Mouse (Mus musculus): ENCODE measurements around the gene Gm45140.
"Not testable (repeated sequence)": the region's sequence is repeated elsewhere in the genome, so short reads cannot be mapped to it uniquely, and the experiment has no call there.

Gene Gm45140

DNA sequence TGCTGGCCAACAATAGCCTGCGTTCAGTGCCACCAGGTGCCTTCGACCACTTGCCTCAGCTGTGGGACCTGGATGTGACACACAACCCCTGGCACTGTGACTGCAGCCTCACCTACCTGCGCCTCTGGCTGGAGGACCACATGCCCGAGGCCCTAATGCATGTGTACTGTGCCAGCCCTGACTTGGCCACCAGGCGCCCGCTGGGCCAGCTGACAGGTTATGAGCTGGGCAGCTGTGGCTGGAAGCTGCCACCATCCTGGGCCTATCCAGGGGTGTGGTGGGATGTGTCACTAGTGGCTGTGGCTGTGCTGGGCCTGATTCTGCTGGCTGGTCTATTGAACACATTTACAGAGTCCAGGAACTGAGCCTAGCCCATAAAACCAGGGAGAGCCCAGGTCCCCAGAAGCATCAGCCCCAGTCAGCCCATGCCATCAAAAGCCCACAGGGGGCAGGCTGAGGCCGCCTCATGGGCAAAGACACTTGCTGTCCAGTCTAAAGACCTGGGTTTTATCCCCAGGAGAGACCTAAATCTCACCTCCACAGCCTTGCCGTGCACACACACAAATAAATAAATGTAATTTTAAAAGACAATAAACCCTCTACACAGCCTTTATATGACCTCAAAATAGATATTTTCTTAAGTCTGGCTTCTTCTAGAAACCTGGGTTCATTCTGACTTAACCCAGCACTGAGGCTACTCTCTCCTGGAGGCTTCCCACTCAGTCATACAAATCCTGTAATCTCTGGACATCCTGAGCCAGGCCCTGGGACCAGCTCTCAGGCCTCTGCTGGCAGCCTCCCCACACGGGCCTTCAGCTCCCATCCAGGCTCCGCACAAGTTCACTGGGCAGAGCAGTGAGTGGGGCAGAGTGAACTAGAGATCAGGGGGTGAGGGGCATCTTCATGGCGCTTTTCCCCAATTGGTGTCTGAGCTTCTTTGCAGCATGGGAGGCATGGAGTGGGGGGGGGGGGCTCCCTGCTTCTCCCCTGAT is 56.1 kb downstream of the Gm45140 start:
- ATAC-seq (ENCODE audit: insufficient number of reproducible peaks, low FRiP score, low TSS enrichment), result no peak

DNA sequence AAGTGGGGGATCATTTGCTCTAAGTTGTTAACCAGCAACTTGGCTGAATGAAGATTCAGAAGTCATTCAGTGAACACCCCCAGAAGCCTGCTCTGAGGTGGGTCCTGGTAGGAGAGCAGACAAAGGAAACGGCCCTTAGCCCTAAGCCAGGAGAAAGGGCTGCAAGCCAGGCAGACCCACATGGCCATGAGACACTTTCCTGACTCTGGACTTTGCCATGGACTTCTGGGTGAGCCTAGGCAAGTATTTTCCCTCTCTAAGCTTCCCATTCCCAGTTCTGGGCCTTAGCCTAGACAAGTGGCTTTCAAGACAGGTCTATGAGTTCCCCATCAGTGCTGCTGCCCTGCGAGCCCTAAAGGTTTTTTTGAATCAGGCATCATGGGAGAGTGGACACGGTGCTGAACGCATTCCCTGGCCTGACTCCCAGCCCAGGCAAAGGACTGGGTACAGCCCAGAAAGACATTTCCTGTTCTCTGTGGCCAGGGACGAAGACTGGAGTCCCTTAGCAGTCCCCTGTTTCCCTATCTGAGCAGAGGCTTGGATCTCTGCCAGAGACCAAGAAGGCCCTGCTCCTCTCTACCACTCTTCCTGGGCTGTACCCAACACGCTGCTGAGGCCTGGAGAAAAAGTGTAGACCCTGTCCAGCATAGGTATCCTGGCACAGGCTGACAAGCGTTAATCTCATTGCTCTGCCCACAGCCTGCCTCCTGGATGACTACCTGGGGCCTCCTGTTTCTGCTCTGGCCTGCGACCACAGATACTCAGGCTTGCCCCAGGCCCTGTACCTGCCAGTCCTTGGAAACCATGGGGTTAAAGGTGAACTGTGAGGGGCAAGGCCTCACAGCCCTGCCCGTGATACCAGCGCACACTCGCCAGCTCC is 57.1 kb downstream of the Gm45140 start:
- ATAC-seq (ENCODE audit: insufficient number of reproducible peaks, low FRiP score, low TSS enrichment), result no peak

DNA sequence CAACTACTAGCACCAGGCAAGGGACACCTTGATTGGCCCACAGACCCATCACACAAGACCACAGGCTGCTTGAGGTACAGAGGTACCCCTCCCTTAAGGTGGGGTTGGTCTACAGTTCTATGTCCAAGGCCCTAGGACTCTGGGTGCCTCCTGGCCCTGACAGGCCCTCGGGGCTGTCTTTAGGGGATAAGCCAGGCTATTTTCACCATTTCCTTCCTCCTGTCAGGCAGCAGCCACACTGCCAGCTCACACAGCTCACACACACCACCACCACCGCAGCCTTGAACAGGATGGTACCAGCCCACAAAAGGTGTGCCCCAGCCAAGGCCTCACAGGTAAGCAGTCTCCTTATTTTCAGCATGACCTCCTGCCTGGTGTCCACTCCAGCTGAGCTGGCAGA is 57.8 kb downstream of the Gm45140 start, which contains the start of gene Gp9:
Gene Gp9, plus strand, starts transcription at position 231 of the 400 bp plus-strand sequence.
- ATAC-seq (ENCODE audit: insufficient number of reproducible peaks, low FRiP score, low TSS enrichment), result no peak

DNA sequence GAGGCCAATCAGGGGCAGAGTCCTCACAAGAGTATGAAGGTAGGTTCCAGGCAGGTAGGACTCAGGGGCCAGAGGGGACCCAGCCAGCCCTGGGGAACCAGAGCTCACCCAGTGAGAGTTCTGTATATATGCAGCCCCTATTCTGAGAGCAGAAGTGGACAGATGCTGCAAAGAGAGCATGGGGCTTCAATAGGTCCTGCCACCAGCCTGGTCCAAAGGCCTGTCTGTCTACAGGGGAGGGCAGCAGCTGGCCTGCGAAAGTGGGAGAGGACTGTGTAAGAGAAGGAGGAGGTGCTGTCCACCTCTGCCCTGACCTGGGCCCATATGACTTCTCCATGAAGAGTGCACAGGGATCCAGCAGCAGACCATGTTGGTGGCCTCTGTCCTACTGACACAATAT is 58.9 kb downstream of the Gm45140 start:
- ATAC-seq (ENCODE audit: insufficient number of reproducible peaks, low FRiP score, low TSS enrichment), result no peak

DNA sequence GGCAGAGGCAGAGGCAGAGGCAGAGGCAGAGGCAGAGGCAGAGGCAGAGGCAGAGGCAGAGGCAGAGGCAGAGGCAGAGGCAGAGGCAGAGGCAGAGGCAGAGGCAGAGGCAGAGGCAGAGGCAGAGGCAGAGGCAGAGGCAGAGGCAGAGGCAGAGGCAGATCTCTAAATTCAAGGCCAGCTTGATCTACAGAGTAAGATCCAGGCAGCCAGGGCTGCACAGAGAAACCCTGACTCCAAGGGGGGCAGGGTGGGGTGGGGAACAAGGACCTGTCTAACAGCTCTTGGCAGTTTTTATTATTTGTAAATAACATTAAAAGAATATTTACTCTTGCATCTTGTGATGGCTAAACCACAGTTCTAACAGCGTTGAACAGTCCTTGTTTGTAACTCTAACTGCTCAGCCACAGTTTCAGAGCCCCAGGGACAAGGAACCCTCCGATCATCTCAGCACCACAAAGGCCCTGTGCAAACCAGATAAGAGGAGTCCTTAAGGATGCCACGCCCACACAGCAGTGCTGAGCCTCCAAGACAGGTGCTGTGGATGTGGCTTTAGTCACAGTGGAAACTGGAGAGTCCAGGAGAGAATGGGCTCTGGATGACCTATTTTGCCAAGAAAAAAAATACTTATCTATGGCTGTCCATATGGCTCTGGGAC is 59.9 kb downstream of the Gm45140 start:
- no peak for ATAC-seq (ENCODE audit: insufficient number of reproducible peaks, low FRiP score, low TSS enrichment)

DNA sequence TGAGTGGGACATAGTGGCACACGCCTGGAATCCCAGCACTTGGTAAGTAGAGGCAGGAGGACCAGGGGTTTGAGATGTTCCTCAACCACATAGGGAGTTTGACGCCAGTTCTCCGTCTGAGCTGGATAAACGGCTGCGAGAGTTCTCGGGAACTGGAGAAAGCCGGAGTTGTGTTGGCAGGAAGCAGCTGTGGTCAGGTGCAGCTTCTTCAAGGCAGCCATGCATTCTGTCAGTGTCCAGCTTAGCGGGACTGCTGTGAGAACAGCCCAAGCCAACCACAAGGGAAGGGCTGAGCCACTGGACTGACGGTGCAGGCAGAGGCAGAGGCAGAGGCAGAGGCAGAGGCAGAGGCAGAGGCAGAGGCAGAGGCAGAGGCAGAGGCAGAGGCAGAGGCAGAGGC is 60.7 kb downstream of the Gm45140 start:
- no peak for ATAC-seq (ENCODE audit: insufficient number of reproducible peaks, low FRiP score, low TSS enrichment)

DNA sequence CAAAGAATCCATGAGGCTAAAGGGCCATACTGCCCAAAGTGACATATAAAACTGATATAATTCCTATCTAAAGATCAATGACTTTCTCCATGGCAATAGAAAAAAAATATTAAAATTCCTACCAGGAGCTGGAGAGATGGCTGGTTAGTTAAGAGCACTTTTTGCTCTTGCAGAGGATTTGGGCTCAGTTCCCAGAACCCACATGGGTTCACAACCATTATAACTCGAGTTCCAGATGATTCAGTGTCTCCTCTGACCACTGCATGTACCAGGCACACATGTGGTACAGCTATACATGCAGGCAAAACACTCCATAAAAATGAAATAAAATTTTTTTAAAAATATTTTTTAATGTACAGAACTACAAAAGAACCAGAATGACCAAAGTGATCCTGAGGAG is 61.1 kb downstream of the Gm45140 start:
- no peak for ATAC-seq (ENCODE audit: insufficient number of reproducible peaks, low FRiP score, low TSS enrichment)

DNA sequence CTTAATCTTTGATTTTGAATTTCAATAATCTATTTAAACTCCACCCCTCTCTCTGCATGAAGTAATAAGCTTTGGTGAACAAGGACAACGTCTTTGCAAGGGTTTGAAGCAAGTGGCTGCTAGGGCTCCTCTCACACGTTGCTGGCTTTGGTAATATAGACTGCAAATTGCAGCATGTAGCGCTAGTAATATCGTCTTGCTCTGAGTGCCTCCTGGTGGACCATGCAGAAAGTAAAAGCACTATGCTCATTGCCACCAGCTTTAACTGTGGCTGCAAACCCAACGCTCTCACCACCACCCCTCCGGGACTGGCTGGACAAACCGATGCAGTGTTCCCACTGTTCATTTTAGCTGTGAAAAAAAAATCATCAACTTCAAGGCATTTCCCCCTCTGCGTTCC is 65.0 kb downstream of the Gm45140 start:
- ATAC-seq (ENCODE audit: insufficient number of reproducible peaks, low FRiP score, low TSS enrichment), result no peak

DNA sequence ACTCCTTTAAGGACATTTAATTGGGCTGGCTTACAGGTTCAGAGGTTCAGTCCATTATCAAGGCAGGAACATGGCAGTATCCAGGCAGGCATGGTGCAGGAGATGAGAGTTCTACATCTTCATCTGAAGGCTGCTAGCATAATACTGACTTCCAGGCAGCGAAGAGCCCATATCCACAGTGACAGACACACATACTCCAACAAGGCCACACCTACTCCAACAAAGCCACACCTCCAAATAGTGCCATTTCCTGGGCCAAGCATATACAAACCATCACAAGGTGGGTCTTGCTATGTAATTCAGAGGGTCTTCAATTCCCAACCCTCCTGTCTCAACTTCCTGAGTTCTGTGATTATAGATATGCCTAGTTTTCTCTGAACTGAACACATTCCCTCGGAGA is 71.3 kb downstream of the Gm45140 start:
- not testable (repeated sequence) for ATAC-seq (ENCODE audit: insufficient number of reproducible peaks, low FRiP score, low TSS enrichment)

DNA sequence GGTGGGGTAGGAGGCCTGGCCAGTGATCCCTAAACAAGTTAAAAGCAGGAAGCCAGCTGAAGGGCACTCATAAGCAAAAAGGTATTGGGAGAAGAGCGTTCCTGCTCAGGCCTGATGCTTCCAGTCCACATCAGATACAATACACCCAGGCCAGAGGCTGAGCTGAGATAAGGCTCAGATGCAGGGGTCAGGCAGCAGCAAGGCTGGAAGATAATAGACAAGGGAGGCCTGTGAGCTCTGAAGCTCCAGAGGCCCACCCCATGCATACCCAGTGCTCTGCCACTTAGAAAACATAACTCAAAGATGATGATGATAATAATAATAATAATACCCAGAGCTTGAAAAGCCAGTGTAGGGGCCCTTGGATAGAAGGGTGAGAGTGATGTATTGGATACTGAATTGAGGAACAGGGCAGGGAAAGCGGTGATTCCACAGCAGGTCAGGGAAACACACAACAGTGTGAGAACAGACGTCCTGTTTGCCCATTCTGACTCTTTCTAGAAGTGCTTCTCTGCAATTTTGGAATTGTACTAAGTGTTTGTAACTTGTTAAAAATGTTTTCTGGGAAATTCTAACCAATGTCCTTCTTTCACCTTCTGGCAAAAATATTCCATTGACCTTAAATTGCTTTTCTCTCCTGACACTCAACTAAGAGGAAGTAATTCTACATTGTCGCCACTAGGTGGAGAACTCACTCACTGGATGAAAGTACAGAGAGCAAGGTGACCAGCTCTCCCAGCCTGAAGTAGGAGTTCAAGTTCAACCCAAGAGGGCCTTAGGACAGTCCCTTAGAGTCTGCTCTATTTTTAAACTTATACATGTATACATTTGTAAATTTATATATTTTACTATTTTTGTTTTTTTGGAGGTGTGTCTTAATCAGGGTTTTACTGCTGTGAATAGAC is 72.0 kb downstream of the Gm45140 start:
- ATAC-seq (ENCODE audit: insufficient number of reproducible peaks, low FRiP score, low TSS enrichment), result peak; percentile 58; the same call in 1 of the 2 replicates

DNA sequence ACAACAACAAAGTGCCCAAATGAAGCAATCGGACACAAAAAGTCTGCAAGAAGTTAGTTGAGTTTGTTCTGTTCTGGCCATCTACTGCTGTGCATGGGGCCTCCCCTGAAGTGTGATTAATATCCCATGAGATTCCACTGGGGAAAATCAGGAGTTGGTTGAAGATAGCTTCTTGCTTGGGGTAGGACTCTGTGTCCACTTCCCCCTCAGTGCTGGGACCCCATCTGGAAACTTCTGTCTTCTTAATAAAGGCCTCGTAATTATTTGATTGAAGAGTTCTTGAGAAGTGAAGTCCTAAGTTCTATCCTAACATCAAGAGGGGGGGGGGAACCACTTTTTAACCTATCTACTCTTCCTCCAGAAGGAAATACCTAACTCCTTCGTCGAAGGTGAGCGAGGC is 73.4 kb downstream of the Gm45140 start:
- ATAC-seq (ENCODE audit: insufficient number of reproducible peaks, low FRiP score, low TSS enrichment), result no peak

DNA sequence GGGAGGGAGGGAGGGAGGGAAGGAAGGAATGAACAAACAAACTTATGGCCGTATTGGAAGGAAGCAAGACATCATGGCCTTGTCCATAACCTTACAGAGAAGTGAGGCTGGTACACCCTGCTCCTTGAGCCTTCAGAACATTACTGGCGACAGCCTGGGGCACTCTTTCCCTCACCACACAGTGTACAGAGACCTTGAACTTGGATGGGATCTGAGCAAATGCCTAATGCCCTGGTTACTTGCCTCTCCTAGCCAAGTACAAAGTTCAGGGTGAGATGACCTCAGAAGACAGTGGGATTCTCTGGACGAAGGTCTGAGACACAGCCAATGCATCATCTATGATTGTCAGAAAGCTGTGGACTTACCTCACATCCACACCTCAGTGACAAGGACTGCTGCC is 75.7 kb downstream of the Gm45140 start:
- ATAC-seq (ENCODE audit: insufficient number of reproducible peaks, low FRiP score, low TSS enrichment), result no peak

DNA sequence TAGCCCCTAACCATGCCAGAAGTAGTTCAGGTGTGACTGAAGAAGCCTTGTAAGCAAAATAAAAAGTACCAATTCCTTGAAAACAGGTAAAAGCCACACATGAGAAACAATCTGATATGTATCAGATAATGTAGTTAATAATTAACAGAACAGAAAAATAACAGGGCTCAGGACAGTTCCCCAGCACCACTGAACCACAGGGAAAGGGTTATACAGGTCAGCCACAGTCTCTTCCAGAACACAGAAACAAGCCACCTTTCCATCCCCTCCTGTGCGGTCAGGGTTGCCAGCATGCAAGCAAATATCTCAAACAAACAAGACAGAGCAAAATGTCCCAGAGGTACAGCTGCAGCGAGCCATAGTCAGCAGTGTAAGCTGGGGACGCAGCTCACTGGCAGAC is 76.2 kb downstream of the Gm45140 start:
- no peak for ATAC-seq (ENCODE audit: insufficient number of reproducible peaks, low FRiP score, low TSS enrichment)

DNA sequence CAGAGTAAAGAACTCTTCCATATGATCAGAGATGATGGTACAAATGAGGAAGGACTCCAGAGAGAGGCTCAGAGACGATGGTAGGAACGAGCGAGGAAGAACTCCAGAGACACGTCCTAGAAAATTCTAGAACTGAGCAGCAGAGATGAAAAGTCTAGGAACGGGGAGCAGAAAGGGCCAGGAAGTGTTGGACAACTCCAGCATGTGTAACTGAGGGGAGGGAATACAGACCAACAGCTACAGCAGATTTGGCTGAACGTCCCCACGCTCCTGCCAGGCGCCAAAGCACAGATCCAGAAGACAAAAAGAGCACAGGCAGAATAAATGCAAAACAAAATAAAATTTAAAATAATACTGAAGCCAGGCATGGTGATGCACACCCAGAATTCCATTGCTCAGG is 78.7 kb downstream of the Gm45140 start:
- no peak for ATAC-seq (ENCODE audit: insufficient number of reproducible peaks, low FRiP score, low TSS enrichment)

DNA sequence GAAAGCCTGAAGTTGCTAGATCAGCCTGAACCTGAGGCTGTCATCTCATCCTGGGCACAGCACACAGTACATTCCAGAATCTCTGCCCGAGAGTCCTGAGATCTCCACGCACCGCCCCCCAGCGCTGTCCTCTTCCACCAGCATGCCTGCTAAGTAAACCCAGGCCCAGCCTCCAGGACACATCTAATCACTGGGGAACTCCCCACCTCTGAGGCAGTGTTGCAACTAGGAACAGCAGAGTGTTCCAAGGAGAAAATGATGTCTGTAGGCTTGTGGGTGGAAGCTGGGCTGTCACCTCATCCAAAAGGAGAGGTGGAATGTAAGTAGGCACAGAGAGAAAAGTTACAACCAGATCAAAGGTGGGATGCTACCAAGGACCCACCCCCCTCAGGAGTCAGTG is 80.4 kb downstream of the Gm45140 start:
- ATAC-seq (ENCODE audit: insufficient number of reproducible peaks, low FRiP score, low TSS enrichment), result no peak

DNA sequence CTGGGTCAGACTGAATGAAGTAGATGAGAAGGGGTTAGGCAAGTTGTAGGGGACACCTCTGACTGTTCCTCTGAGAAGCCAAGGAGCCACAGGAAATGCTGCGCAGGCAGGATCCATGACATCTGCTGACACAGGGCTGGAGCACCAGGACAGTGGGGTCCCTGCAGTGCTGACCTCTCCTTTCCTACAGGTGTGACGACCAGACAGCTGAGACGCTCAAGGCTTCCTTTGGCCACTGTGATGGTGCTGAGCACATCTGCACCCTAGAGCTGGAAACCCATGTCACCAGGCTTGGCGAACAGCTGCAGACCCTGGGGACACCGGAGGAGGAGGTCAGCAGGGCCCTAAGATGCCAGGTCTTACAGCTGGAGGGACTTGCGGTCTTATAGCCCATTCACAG is 84.0 kb downstream of the Gm45140 start:
- ATAC-seq (ENCODE audit: insufficient number of reproducible peaks, low FRiP score, low TSS enrichment), result no peak

DNA sequence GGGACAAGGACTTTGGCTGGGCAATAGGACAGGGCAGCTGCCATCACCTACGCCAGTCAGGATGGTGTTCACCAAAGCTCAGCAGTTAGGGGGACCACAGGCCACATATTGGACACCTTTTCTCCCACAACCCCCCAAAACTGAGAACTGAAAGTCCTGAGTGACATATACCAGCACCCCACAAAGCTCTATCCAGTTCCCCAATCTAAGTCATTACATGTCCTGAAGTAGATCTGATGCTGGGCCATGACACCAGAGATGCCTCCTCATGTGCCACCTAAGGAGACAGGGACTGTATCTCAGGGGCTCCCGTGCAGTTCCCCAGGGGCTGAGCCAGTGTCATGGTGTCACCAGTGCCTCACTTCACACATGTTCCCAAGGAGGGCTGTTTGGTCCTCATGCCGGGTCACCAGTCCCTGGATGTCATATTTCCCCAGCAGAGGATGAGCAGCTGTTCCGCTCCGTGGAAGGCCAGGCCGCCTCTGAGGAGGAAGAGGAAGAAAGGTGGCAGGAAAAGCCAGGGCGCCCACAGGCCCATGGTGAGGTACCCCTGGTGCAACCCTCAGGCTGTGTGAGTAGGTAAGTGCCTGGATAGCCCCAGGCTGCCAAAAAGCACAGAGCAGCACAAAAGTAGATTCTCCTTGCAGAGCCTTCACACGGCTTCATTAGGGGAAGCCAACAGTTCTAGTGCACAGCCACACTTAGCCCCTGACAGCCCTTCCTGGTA is 85.2 kb downstream of the Gm45140 start:
- no peak for ATAC-seq (ENCODE audit: insufficient number of reproducible peaks, low FRiP score, low TSS enrichment)

DNA sequence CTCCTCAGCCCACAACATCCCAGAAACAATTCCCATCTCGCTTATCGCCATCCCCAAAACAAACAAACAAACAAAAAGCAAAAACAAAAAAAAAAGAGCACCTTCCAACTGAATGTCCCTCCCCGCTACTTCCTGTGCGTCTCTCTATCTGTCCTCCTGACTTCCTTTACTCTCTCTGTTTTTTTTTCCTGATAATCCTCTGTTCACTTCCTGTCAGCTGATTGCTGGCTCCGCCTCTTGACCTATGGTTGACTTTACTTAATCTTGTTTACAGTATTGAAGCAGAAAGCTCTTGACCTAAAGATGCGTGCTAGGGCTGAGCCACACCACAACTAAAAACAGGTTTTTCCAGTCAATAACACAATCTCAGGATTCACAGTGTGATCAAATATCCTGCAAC is 87.1 kb downstream of the Gm45140 start:
- ATAC-seq (ENCODE audit: insufficient number of reproducible peaks, low FRiP score, low TSS enrichment), result no peak

DNA sequence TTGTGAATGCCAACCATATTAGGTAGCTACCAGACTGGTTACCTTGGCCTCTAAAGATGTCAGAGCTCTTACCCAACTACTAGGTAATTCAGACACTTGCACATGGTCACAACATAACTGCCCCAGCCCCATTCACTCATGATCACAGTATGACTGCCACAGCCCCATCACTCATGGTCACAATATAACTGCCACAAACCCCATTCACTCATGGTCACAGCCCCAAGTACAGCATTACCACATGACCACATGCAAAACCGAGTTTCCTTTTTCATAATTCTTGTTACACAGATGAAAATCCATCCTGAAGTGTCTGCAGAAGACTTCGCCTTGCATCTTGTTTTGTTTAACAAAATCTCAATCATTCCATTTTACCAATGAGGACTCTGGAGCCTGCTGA is 87.5 kb downstream of the Gm45140 start:
- ATAC-seq (ENCODE audit: insufficient number of reproducible peaks, low FRiP score, low TSS enrichment), result no peak
